Mouse (Mus musculus): ENCODE data around the gene Rps6ka2. TPM values are rescaled to one million over a fixed set of nuclear protein-coding genes. Genes with fewer than 3 reads are reported as not detected.
"Not testable (repeated sequence)": the region's sequence is repeated elsewhere in the genome, so short reads cannot be mapped to it uniquely, and the experiment has no call there.

Gene Rps6ka2
- total and polyA plus RNA-seq, 2 experiments from 2014 or later: 13.6 to 37.4 TPM

GRCm38 (mm10) chr17:7175293-7175692, 5.4 kb downstream of the Rps6ka2 start:
- Histone ChIP-seq H3K36me3 (replicated peaks; ENCODE audit: control insufficient read depth, insufficient read depth, low read length) (no peaks in the 10 kb centered on the region), H3K4me1 (ENCODE audit: control insufficient read depth, insufficient read depth) (peaks cover 38% of the 10 kb centered on the region), H3K9me3 (replicated peaks; ENCODE audit: control insufficient read depth, low read length) (no peaks in the 10 kb centered on the region), H3K27ac (ENCODE audit: low read depth) (no peak overlapping the region), H3K4me3 (ENCODE audit: low read depth, low read length) (no peak overlapping the region), H3K4me2 (ENCODE audit: low read depth, low read length) (no peak overlapping the region), H3K27me3 (ENCODE audit: control insufficient read depth, insufficient read depth, low read length) (no peaks in the 10 kb centered on the region), H3K9ac (replicated peaks; ENCODE audit: low read depth, low read length) (no peak overlapping the region)
- 69% methylated on average over 1 of the region's 1 CpGs for WGBS
- DNase-seq (ENCODE audit: low spot score) (no peak), ATAC-seq (ENCODE audit: insufficient read depth, low read depth) (no peak)
- no peak for TF ChIP-seq EP300 (IDR thresholded peaks at IDR 0.05; ENCODE audit: low read depth)
- TF ChIP-seq CTCF (IDR thresholded peaks at IDR 0.05; ENCODE audit: low read depth): no peak

- WGBS: 14% methylated on average over 2 of the region's 2 CpGs
- Histone ChIP-seq H3K9me3 (replicated peaks; ENCODE audit: control insufficient read depth, low read length) (no peaks in the 10 kb centered on the region), H3K4me3 (ENCODE audit: low read depth, low read length) (no peak overlapping the region), H3K4me2 (ENCODE audit: low read depth, low read length) (no peak overlapping the region), H3K27me3 (ENCODE audit: control insufficient read depth, insufficient read depth, low read length) (no peaks in the 10 kb centered on the region), H3K36me3 (replicated peaks; ENCODE audit: control insufficient read depth, insufficient read depth, low read length) (no peaks in the 10 kb centered on the region), H3K4me1 (ENCODE audit: control insufficient read depth, insufficient read depth) (peaks cover 40% of the 10 kb centered on the region), H3K27ac (ENCODE audit: low read depth) (no peak overlapping the region), H3K9ac (replicated peaks; ENCODE audit: low read depth, low read length) (no peak overlapping the region)
- ATAC-seq (ENCODE audit: insufficient read depth, low read depth): 0 out of 2 replicates have a peak, but pooled peaks have one; percentile 5
- no peak for TF ChIP-seq EP300 (IDR thresholded peaks at IDR 0.05; ENCODE audit: low read depth)
- no peak for TF ChIP-seq CTCF (IDR thresholded peaks at IDR 0.05; ENCODE audit: low read depth)
- no peak for DNase-seq (ENCODE audit: low spot score)
Measured at GRCm38 (mm10) chr17:7176394-7176793, 6.5 kb downstream of the Rps6ka2 start.

DNA sequence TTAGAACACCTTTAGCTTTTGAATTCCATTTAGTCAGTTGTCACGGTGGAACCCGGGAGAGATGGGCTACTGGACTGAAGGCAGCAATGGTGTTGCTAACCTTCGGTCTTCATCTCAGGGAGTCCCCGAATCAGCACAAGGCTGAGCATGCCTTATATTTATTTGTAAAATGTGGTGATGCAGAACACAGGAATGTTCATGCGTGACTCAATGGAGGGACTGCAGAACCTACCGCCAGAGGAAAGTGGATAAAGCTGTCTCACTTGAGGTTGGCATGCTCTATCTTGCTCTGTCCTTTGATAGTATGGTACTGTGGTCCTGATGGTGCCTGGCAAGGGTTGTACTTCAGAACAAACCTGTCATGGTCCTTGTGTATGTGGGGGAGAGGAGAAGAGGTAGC, 8.3 kb downstream of the Rps6ka2 start:
- no peak for TF ChIP-seq EP300 (IDR thresholded peaks at IDR 0.05; ENCODE audit: low read depth)
- TF ChIP-seq CTCF (IDR thresholded peaks at IDR 0.05; ENCODE audit: low read depth): no peak
- no peak for DNase-seq (ENCODE audit: low spot score)
- H3K9me3 ChIP-seq (replicated peaks; ENCODE audit: control insufficient read depth, low read length): no peaks in the 10 kb centered on the region
- ATAC-seq (ENCODE audit: insufficient read depth, low read depth): no peak
- no peak overlapping the region for H3K9ac ChIP-seq (replicated peaks; ENCODE audit: low read depth, low read length)
- H3K4me3 ChIP-seq (ENCODE audit: low read depth, low read length): no peak overlapping the region
- peaks cover 38% of the 10 kb centered on the region for H3K4me1 ChIP-seq (ENCODE audit: control insufficient read depth, insufficient read depth)
- no peak overlapping the region for H3K4me2 ChIP-seq (ENCODE audit: low read depth, low read length)
- H3K27me3 ChIP-seq (ENCODE audit: control insufficient read depth, insufficient read depth, low read length): no peaks in the 10 kb centered on the region
- 86% methylated on average over 6 of the region's 6 CpGs for WGBS
- no peaks in the 10 kb centered on the region for H3K36me3 ChIP-seq (replicated peaks; ENCODE audit: control insufficient read depth, insufficient read depth, low read length)
- H3K27ac ChIP-seq (ENCODE audit: low read depth): no peak overlapping the region

- WGBS: 49% methylated on average over 9 of the region's 9 CpGs
- DNase-seq (ENCODE audit: low spot score) (no peak), ATAC-seq (ENCODE audit: insufficient read depth, low read depth) (no peak)
- Histone ChIP-seq H3K36me3 (replicated peaks; ENCODE audit: control insufficient read depth, insufficient read depth, low read length) (no peaks in the 10 kb centered on the region; the same call in 1 of the 2 replicates), H3K27me3 (ENCODE audit: control insufficient read depth, insufficient read depth, low read length) (no peaks in the 10 kb centered on the region), H3K9ac (replicated peaks; ENCODE audit: low read depth, low read length) (no peak overlapping the region), H3K4me1 (ENCODE audit: control insufficient read depth, insufficient read depth) (peaks cover 32% of the 10 kb centered on the region), H3K4me2 (ENCODE audit: low read depth, low read length) (no peak overlapping the region), H3K27ac (ENCODE audit: low read depth) (no peak overlapping the region), H3K9me3 (replicated peaks; ENCODE audit: control insufficient read depth, low read length) (no peaks in the 10 kb centered on the region), H3K4me3 (ENCODE audit: low read depth, low read length) (no peak overlapping the region)
- TF ChIP-seq EP300 (IDR thresholded peaks at IDR 0.05; ENCODE audit: low read depth): no peak
- no peak for TF ChIP-seq CTCF (IDR thresholded peaks at IDR 0.05; ENCODE audit: low read depth)
Measured at GRCm38 (mm10) chr17:7182187-7182586, 12.3 kb downstream of the Rps6ka2 start.

- H3K4me3 ChIP-seq (ENCODE audit: low read depth, low read length); H3K36me3 ChIP-seq (replicated peaks; ENCODE audit: control insufficient read depth, insufficient read depth, low read length); ATAC-seq (ENCODE audit: insufficient read depth, low read depth); DNase-seq (ENCODE audit: low spot score); H3K9ac ChIP-seq (replicated peaks; ENCODE audit: low read depth, low read length); H3K9me3 ChIP-seq (replicated peaks; ENCODE audit: control insufficient read depth, low read length); H3K4me1 ChIP-seq (ENCODE audit: control insufficient read depth, insufficient read depth); H3K4me2 ChIP-seq (ENCODE audit: low read depth, low read length); H3K27me3 ChIP-seq (ENCODE audit: control insufficient read depth, insufficient read depth, low read length); H3K27ac ChIP-seq (ENCODE audit: low read depth): not testable (repeated sequence)
- WGBS: 60% methylated on average over 1 of the region's 1 CpGs
Measured at GRCm38 (mm10) chr17:7187037-7187436, 17.1 kb downstream of the Rps6ka2 start.

DNA sequence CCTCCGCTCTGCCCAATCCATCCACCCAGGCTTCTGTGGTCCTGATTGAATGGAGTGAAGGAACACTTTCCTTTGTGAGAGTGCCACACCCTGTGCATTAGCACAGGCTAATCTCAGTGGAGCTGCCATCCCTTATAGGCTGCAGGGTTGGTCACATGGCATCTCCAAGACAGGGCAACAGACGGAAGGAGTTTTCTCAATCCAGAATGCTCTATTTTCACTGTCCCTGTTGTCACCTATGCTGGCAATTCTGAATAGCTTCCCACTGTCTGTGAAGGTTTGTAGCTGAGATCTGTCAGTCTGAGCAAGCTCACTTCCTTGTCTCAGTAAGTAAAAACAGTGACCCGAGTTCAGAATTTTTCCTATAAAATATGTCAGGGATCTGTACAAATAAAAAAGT, 19.5 kb downstream of the Rps6ka2 start:
- Histone ChIP-seq H3K4me2 (ENCODE audit: low read depth, low read length) (no peak overlapping the region), H3K4me1 (ENCODE audit: control insufficient read depth, insufficient read depth) (peaks cover 3% of the 10 kb centered on the region; the same call in 1 of the 2 replicates), H3K27ac (ENCODE audit: low read depth) (no peak overlapping the region), H3K36me3 (replicated peaks; ENCODE audit: control insufficient read depth, insufficient read depth, low read length) (no peaks in the 10 kb centered on the region; the same call in 1 of the 2 replicates), H3K27me3 (ENCODE audit: control insufficient read depth, insufficient read depth, low read length) (no peaks in the 10 kb centered on the region), H3K9ac (replicated peaks; ENCODE audit: low read depth, low read length) (no peak overlapping the region), H3K9me3 (replicated peaks; ENCODE audit: control insufficient read depth, low read length) (no peaks in the 10 kb centered on the region), H3K4me3 (ENCODE audit: low read depth, low read length) (no peak overlapping the region)
- TF ChIP-seq CTCF (IDR thresholded peaks at IDR 0.05; ENCODE audit: low read depth) (no peak), EP300 (IDR thresholded peaks at IDR 0.05; ENCODE audit: low read depth) (no peak)
- DNase-seq (ENCODE audit: low spot score): no peak
- ATAC-seq (ENCODE audit: insufficient read depth, low read depth): no peak
- 84% methylated on average over 3 of the region's 3 CpGs for WGBS

All from heart, postnatal 0 days (tissue).